Mouse (Mus musculus) heart, adult 11 months (tissue): ENCODE measurements around the gene Lrrc71.

Source experiments
- DNase-seq: peaks from one replicate; pipeline ENCODE4 v3.0.0; 2022

Lrrc71 gene

GRCm38 (mm10) chr3:87748431-87748830, at the start of gene Lrrc71:
Lrrc71 (minus strand) TSS chr3:87748625.
- peak; percentile 94 for DNase-seq

- DNase-seq: no peak
Measured at GRCm38 (mm10) chr3:87796736-87797334, 48.4 kb upstream of the Lrrc71 start, which contains the start of gene Insrr. Insrr (plus strand) TSS chr3:87796951.

- no peak for DNase-seq
Measured at GRCm38 (mm10) chr3:87795336-87796277, 47.2 kb upstream of the Lrrc71 start.

- no peak for DNase-seq
Measured at GRCm38 (mm10) chr3:87794922-87795325, 46.5 kb upstream of the Lrrc71 start, which contains the start of gene Ntrk1. Ntrk1 (minus strand) TSS chr3:87795162.

GRCm38 (mm10) chr3:87789768-87790167, 41.3 kb upstream of the Lrrc71 start:
- DNase-seq: no peak

GRCm38 (mm10) chr3:87789248-87789647, 40.8 kb upstream of the Lrrc71 start:
- DNase-seq: no peak

GRCm38 (mm10) chr3:87785626-87786214, 37.3 kb upstream of the Lrrc71 start:
- no peak for DNase-seq

- no peak for DNase-seq
Measured at GRCm38 (mm10) chr3:87785156-87785555, 36.7 kb upstream of the Lrrc71 start.

- peak; percentile 93 for DNase-seq
Measured at GRCm38 (mm10) chr3:87783282-87784023, 35.0 kb upstream of the Lrrc71 start.

GRCm38 (mm10) chr3:87779086-87779485, 30.7 kb upstream of the Lrrc71 start:
- no peak for DNase-seq

- no peak for DNase-seq
Measured at GRCm38 (mm10) chr3:87778283-87778682, 29.9 kb upstream of the Lrrc71 start.

GRCm38 (mm10) chr3:87771088-87771487, 22.7 kb upstream of the Lrrc71 start:
- no peak for DNase-seq

- no peak for DNase-seq
Measured at GRCm38 (mm10) chr3:87770280-87770679, 21.9 kb upstream of the Lrrc71 start.

- DNase-seq: peak; percentile 91
Measured at GRCm38 (mm10) chr3:87769506-87769905, 21.1 kb upstream of the Lrrc71 start.

GRCm38 (mm10) chr3:87768844-87769243, 20.4 kb upstream of the Lrrc71 start:
- DNase-seq: peak; percentile 99

- no peak for DNase-seq
Measured at GRCm38 (mm10) chr3:87768431-87768830, 20.0 kb upstream of the Lrrc71 start.

- DNase-seq: peak; percentile 99
Measured at GRCm38 (mm10) chr3:87767764-87768163, 19.3 kb upstream of the Lrrc71 start.

- DNase-seq: no peak
Measured at GRCm38 (mm10) chr3:87766284-87766667, 17.9 kb upstream of the Lrrc71 start.

- peak; percentile 97 for DNase-seq
Measured at GRCm38 (mm10) chr3:87765631-87766283, 17.3 kb upstream of the Lrrc71 start.

GRCm38 (mm10) chr3:87765091-87765490, 16.7 kb upstream of the Lrrc71 start:
- DNase-seq: peak; percentile 98

GRCm38 (mm10) chr3:87764506-87764905, 16.1 kb upstream of the Lrrc71 start:
- peak; percentile 95 for DNase-seq

- peak; percentile 99 for DNase-seq
Measured at GRCm38 (mm10) chr3:87763683-87764289, 15.4 kb upstream of the Lrrc71 start.
